Mouse (Mus musculus) heart, embryonic 11.5 days (tissue): ENCODE data around the gene 1810046K07Rik. TPM values are rescaled to one million over a fixed set of nuclear protein-coding genes. Genes with fewer than 3 reads are reported as not detected.

Experiments used
- ATAC-seq: fragments of 200-750 bp; cut with Nextera tagmentation; replicated peaks from 2 replicates; pipeline ENCODE4 v1.8.0; 2017; ENCODE audit warnings: moderate library complexity; ENCODE audit not compliant: insufficient number of reproducible peaks, low FRiP score, low TSS enrichment
- H3K27ac ChIP-seq: fragments of 300-500 bp; sonication (generic); 2 replicates; pipeline ENCODE4 v1.5.1; 2014; ENCODE audit warnings: mild to moderate bottlenecking, low read depth, low read length
- H3K27me3 ChIP-seq: fragments of 300-500 bp; sonication (generic); 2 replicates; pipeline ENCODE4 v1.6.1; 2014; ENCODE audit warnings: mild to moderate bottlenecking, low read length, mixed read lengths; ENCODE audit not compliant: control insufficient read depth, insufficient read depth
- H3K36me3 ChIP-seq: fragments of 300-500 bp; sonication (generic); 2 replicates; pipeline ENCODE4 v1.6.1; 2014; ENCODE audit warnings: mild to moderate bottlenecking, low read length, moderate library complexity, mixed read lengths; ENCODE audit not compliant: control insufficient read depth, insufficient read depth
- H3K4me1 ChIP-seq: fragments of 300-500 bp; sonication (generic); 2 replicates; pipeline ENCODE4 v1.6.1; 2014; ENCODE audit warnings: low read length; ENCODE audit not compliant: control insufficient read depth, insufficient read depth
- H3K4me2 ChIP-seq: fragments of 300-500 bp; sonication (generic); 2 replicates; pipeline ENCODE4 v1.6.1; 2014; ENCODE audit warnings: mild to moderate bottlenecking, moderate library complexity
- H3K4me3 ChIP-seq: fragments of 300-500 bp; sonication (generic); 2 replicates; pipeline ENCODE4 v1.5.1; 2014; ENCODE audit warnings: low read depth, low read length
- H3K9ac ChIP-seq: fragments of 300-500 bp; sonication (generic); 2 replicates; pipeline ENCODE4 v1.6.1; 2014; ENCODE audit warnings: mild to moderate bottlenecking, low read depth, low read length, moderate library complexity
- H3K9me3 ChIP-seq: fragments of 300-500 bp; sonication (generic); replicated peaks from 2 replicates; pipeline ENCODE4 v1.6.1; 2016; ENCODE audit warnings: low read length; ENCODE audit not compliant: control insufficient read depth
- WGBS: fragments of 180-500 bp; shearing (Covaris S2); extraction: QIAGEN DNeasy Blood & Tissue Kit; methylation state at CpG from one replicate; pipeline ENCODE4 v1.1.7; 2014; ENCODE audit not compliant: insufficient replicate concordance; 5-methylcytosine and 5-hydroxymethylcytosine counted together
- polyA plus RNA-seq: library from polyadenylated mRNA; unstranded; fragments of >200 nt; fragmentation: Nextera tagmentation; extraction: Ambion mirVana; gene quantifications from 2 replicates; pipeline ENCODE4 v1.2.1, GENCODE M21; 2014

The 1810046K07Rik gene
- polyA plus RNA-seq, 1 experiment from 2014 or later, result not detected

- Histone ChIP-seq H3K36me3 (no peaks in the 10 kb centered on the region), H3K9me3 (no peaks in the 10 kb centered on the region), H3K4me2 (peak within 1 kb of the TSS; percentile 89), H3K9ac (peak within 1 kb of the TSS; percentile 85), H3K27me3 (peaks cover 10% of the 10 kb centered on the region), H3K4me3 (peak within 1 kb of the TSS; percentile 64), H3K4me1 (peaks cover 7% of the 10 kb centered on the region; the same call in 1 of the 2 replicates), H3K27ac (peak within 1 kb of the TSS; percentile 42; the same call in 1 of the 2 replicates)
- peak; percentile 90 for ATAC-seq
- WGBS, result under 1% methylated on average over 53 of the region's 53 CpGs
These were observed 50.0 kb downstream of the 1810046K07Rik start, which contains the start of gene Colca2 for GRCm38 (mm10) chr9:51278500-51279381. TSS of gene Colca2 (minus strand) at chr9:51278569.

GRCm38 (mm10) chr9:51277834-51278498, 50.8 kb downstream of the 1810046K07Rik start:
- H3K4me3 ChIP-seq, result peak overlapping the region; percentile 64
- WGBS, result 20% methylated on average over 13 of the region's 13 CpGs
- peaks cover 7% of the 10 kb centered on the region; the same call in 1 of the 2 replicates for H3K4me1 ChIP-seq
- no peaks in the 10 kb centered on the region for H3K9me3 ChIP-seq
- peaks cover 10% of the 10 kb centered on the region for H3K27me3 ChIP-seq
- H3K9ac ChIP-seq, result peak overlapping the region; percentile 85
- no peaks in the 10 kb centered on the region for H3K36me3 ChIP-seq
- H3K27ac ChIP-seq, result peak overlapping the region; percentile 42; the same call in 1 of the 2 replicates
- ATAC-seq, result no peak
- H3K4me2 ChIP-seq, result peak overlapping the region; percentile 89

DNA sequence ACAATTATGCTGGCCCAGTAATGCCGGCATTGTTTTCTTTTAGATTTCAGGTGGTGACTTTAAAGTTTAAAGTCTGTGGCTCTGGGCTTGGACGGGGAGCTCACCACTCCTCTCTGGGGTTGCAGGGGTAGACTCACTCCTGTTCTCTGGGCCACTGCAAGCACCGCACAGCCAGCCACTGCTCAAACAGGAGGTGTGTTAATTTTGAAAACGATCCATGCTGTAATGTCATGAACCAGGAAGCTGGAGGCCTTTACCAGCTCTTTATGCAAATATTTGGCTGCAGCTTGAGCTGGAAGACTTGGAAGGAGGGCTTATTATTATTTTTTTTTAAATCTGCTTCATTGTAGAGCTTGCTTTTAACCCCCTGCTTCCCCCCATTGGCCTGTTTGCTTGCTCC, 54.0 kb downstream of the 1810046K07Rik start:
- H3K36me3 ChIP-seq, result no peaks in the 10 kb centered on the region
- H3K9ac ChIP-seq, result no peak overlapping the region
- H3K4me2 ChIP-seq, result no peak overlapping the region
- no peak for ATAC-seq
- H3K4me1 ChIP-seq, result peaks cover 7% of the 10 kb centered on the region; the same call in 1 of the 2 replicates
- H3K27ac ChIP-seq, result no peak overlapping the region
- no peaks in the 10 kb centered on the region for H3K9me3 ChIP-seq
- H3K4me3 ChIP-seq, result no peak overlapping the region
- WGBS, result 26% methylated on average over 4 of the region's 4 CpGs
- peaks cover 4% of the 10 kb centered on the region for H3K27me3 ChIP-seq

GRCm38 (mm10) chr9:51273581-51274154, 55.0 kb downstream of the 1810046K07Rik start:
- no peak overlapping the region for H3K4me3 ChIP-seq
- 63% methylated on average over 9 of the region's 9 CpGs for WGBS

GRCm38 (mm10) chr9:51272102-51272501, 56.6 kb downstream of the 1810046K07Rik start:
- H3K4me3 ChIP-seq, result no peak overlapping the region
- no peak overlapping the region for H3K9ac ChIP-seq
- no peak overlapping the region for H3K4me2 ChIP-seq
- no peaks in the 10 kb centered on the region for H3K36me3 ChIP-seq
- no peaks in the 10 kb centered on the region for H3K27me3 ChIP-seq
- WGBS, result 63% methylated on average over 5 of the region's 5 CpGs
- ATAC-seq, result no peak
- no peaks in the 10 kb centered on the region for H3K9me3 ChIP-seq
- H3K27ac ChIP-seq, result no peak overlapping the region
- no peaks in the 10 kb centered on the region for H3K4me1 ChIP-seq

More at GRCm38 (mm10) chr9:51273581-51274154, 55.0 kb downstream of the 1810046K07Rik start:
- H3K27ac ChIP-seq, result no peak overlapping the region
- H3K36me3 ChIP-seq, result no peaks in the 10 kb centered on the region
- no peaks in the 10 kb centered on the region for H3K9me3 ChIP-seq
- H3K4me1 ChIP-seq, result peaks cover 7% of the 10 kb centered on the region; the same call in 1 of the 2 replicates
- no peaks in the 10 kb centered on the region for H3K27me3 ChIP-seq
- no peak overlapping the region for H3K9ac ChIP-seq
- no peak overlapping the region for H3K4me2 ChIP-seq
- no peak for ATAC-seq

DNA sequence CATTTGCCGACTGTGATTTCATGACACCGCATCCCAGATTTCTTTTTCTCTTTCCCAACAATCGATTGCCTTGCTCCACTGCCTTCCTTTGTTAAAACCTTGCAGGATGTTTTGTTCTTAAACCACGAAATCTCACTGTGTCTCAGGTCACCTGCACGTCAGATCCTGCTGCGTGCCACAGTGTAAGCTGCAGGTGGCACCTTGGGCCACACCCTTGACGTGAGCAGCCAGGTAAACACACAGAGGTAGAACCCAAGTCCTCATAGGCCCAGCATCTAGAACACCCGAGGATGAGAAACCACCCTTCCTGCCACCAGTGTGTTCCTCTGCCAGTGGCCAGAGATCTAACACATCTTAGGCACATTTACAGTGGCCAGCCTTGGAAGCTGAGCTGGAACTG, 57.6 kb downstream of the 1810046K07Rik start:
- H3K9ac ChIP-seq, result no peak overlapping the region
- no peak overlapping the region for H3K4me2 ChIP-seq
- no peak overlapping the region for H3K4me3 ChIP-seq
- ATAC-seq, result no peak
- no peaks in the 10 kb centered on the region for H3K27me3 ChIP-seq
- no peak overlapping the region for H3K27ac ChIP-seq
- no peaks in the 10 kb centered on the region for H3K36me3 ChIP-seq
- H3K4me1 ChIP-seq, result no peaks in the 10 kb centered on the region
- no peaks in the 10 kb centered on the region for H3K9me3 ChIP-seq
- 78% methylated on average over 8 of the region's 8 CpGs for WGBS

DNA sequence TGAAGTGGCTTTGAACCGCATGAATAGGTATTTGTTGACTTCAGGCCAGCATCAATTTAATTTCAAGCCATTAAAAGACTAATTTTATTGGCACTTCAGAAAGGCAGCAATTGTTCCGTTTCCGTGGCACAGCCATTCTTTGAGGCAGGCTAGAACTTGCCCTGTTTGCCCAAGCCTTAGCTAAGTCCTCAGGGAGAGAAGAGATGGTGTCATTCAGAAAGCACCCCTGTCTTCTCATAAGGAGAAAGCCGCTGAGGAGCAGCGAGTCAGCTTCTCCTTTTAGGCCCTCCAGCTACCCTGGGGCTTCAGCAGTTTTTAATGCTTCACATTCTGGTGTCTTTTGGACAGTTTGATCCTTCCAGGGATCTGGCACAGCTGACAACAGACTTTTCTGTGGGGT, 59.9 kb downstream of the 1810046K07Rik start:
- Histone ChIP-seq H3K9me3 (no peaks in the 10 kb centered on the region), H3K4me3 (no peak overlapping the region), H3K4me1 (no peaks in the 10 kb centered on the region), H3K9ac (no peak overlapping the region), H3K27ac (no peak overlapping the region), H3K4me2 (no peak overlapping the region), H3K36me3 (no peaks in the 10 kb centered on the region), H3K27me3 (no peaks in the 10 kb centered on the region)
- no peak for ATAC-seq
- whole genome bisulfite sequencing, result 89% methylated on average over 5 of the region's 5 CpGs

- Histone ChIP-seq H3K36me3 (no peaks in the 10 kb centered on the region), H3K9ac (no peak overlapping the region), H3K4me2 (no peak overlapping the region), H3K27ac (no peak overlapping the region), H3K9me3 (no peaks in the 10 kb centered on the region), H3K27me3 (no peaks in the 10 kb centered on the region), H3K4me1 (no peaks in the 10 kb centered on the region), H3K4me3 (no peak overlapping the region)
- WGBS, result 73% methylated on average over 5 of the region's 5 CpGs
- ATAC-seq, result no peak
These were observed 70.3 kb downstream of the 1810046K07Rik start for GRCm38 (mm10) chr9:51258426-51258825.
